Mouse (Mus musculus) heart, embryonic 14.5 days (tissue): ENCODE measurements around the gene Rhobtb3. TPM values are rescaled to one million over a fixed set of nuclear protein-coding genes. Genes with fewer than 3 reads are reported as not detected.
"Not testable (repeated sequence)": the region's sequence is repeated elsewhere in the genome, so short reads cannot be mapped to it uniquely, and the experiment has no call there.

Experiments used
- ATAC-seq: fragments of 200-750 bp; cut with Nextera tagmentation; 2 replicates; pipeline ENCODE4 v1.8.0; 2017; ENCODE audit warnings: low read depth, moderate TSS enrichment; ENCODE audit not compliant: insufficient number of reproducible peaks, insufficient read depth, low FRiP score
- H3K27ac ChIP-seq, 2 experiments: fragments of 200-500 bp in 1 of 2; fragments of 300-500 bp in 1 of 2; sonication (generic) in 1 of 2; replicated peaks in 1 of 2; 2 replicates each; pipeline ENCODE4 v1.5.1; 2012 to 2014; ENCODE audit warnings: low read depth in 2 of 2, low read length in 2 of 2, control low read depth in 1 of 2, mild to moderate bottlenecking in 1 of 2, mixed read lengths in 1 of 2; ENCODE audit not compliant: control insufficient read depth in 1 of 2, insufficient read depth in 1 of 2
- H3K27me3 ChIP-seq: fragments of 300-500 bp; sonication (generic); 2 replicates; pipeline ENCODE4 v1.6.1; 2014; ENCODE audit warnings: mild to moderate bottlenecking, low read length, control low read depth; ENCODE audit not compliant: control insufficient read depth, insufficient read depth
- H3K36me3 ChIP-seq: fragments of 300-500 bp; sonication (generic); 2 replicates; pipeline ENCODE4 v1.6.1; 2014; ENCODE audit warnings: mild to moderate bottlenecking, control low read depth, low read length, mixed read lengths; ENCODE audit not compliant: control insufficient read depth, insufficient read depth
- H3K4me1 ChIP-seq, 2 experiments: fragments of 200-500 bp in 1 of 2; fragments of 300-500 bp in 1 of 2; sonication (generic) in 1 of 2; 2 replicates each; pipeline ENCODE4 v1.6.1; 2012 to 2014; ENCODE audit warnings: low read length in 2 of 2, control low read depth in 1 of 2, mixed read lengths in 1 of 2; ENCODE audit not compliant: control insufficient read depth in 2 of 2, insufficient read depth in 2 of 2
- H3K4me2 ChIP-seq: fragments of 300-500 bp; sonication (generic); 2 replicates; pipeline ENCODE4 v1.6.1; 2014; ENCODE audit warnings: mild to moderate bottlenecking, low read length
- H3K4me3 ChIP-seq, 2 experiments: fragments of 200-500 bp in 1 of 2; fragments of 300-500 bp in 1 of 2; sonication (generic) in 1 of 2; 2 replicates each; pipeline ENCODE4 v1.5.1; 2012 to 2014; ENCODE audit warnings: low read length in 2 of 2, mild to moderate bottlenecking in 2 of 2, control low read depth in 1 of 2, low read depth in 1 of 2, moderate library complexity in 1 of 2; ENCODE audit not compliant: control insufficient read depth in 1 of 2, insufficient read depth in 1 of 2
- H3K9ac ChIP-seq: fragments of 300-500 bp; sonication (generic); 2 replicates; pipeline ENCODE4 v1.6.1; 2014; ENCODE audit warnings: mild to moderate bottlenecking, low read length
- H3K9me3 ChIP-seq: fragments of 300-500 bp; sonication (generic); 2 replicates; pipeline ENCODE4 v1.6.1; 2016; ENCODE audit warnings: low read length, control low read depth; ENCODE audit not compliant: control insufficient read depth
- WGBS: fragments of 180-500 bp; shearing (Covaris S2); extraction: QIAGEN DNeasy Blood & Tissue Kit; methylation state at CpG from one replicate; pipeline ENCODE4 v1.1.7; 2014; 5-methylcytosine and 5-hydroxymethylcytosine counted together
- polyA plus RNA-seq: library from polyadenylated mRNA; unstranded; fragments of >200 nt; fragmentation: Nextera tagmentation; extraction: Ambion mirVana; gene quantifications from 2 replicates; pipeline ENCODE4 v1.2.1, GENCODE M21; 2014

Rhobtb3 gene
- polyA plus RNA-seq, 1 experiment from 2014 or later = 35.0 TPM

DNA sequence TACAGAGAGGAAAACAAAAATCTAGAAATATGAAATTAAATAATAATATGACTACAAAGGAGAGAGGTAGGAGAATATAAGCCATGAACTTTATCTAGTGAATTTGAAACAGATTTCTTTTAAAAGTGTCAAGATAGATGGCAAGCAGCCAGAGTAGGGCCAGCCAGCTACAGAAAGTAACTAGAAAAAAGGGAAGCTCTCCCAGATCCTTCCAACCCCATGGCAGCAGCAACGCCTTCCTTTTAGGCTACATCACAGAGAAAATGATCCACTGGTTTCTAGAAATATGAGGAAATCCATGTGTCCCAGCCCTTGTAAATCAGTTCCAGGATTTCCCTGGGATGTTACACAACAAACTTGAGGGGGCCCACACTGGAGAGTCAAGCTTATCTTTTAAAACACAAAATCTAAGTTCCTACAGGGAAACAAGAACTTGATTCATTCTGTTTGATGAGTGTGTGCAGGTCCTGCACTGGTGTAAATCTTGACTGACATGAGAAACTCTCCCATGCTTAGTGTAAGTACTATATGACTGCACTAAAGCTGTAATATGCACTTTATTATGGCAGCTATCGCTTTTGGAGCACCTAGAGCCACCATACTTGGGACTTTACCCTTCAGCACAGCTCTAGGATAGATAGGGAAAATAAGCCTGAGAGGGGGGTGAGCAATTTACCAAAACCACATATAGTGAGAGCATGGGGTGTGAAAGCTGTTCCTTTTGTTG lies 2.8 kb downstream of the Rhobtb3 start:
- no peak overlapping the region for H3K4me3 ChIP-seq
- H3K9ac ChIP-seq = no peak overlapping the region
- ATAC-seq = no peak
- WGBS = 74% methylated on average over 2 of the region's 2 CpGs
- no peaks in the 10 kb centered on the region for H3K9me3 ChIP-seq
- 0 out of 4 replicates have a peak overlapping the region, but pooled peaks of 1 of the 2 experiments have one; percentile 4 for H3K27ac ChIP-seq
- peaks cover 2 to 18% of the 10 kb centered on the region in 2 experiments; a peak in 3 of 4 replicates for H3K4me1 ChIP-seq
- peak overlapping the region; percentile 50 for H3K4me2 ChIP-seq
- H3K27me3 ChIP-seq = no peaks in the 10 kb centered on the region
- H3K36me3 ChIP-seq = peaks cover 23% of the 10 kb centered on the region

DNA sequence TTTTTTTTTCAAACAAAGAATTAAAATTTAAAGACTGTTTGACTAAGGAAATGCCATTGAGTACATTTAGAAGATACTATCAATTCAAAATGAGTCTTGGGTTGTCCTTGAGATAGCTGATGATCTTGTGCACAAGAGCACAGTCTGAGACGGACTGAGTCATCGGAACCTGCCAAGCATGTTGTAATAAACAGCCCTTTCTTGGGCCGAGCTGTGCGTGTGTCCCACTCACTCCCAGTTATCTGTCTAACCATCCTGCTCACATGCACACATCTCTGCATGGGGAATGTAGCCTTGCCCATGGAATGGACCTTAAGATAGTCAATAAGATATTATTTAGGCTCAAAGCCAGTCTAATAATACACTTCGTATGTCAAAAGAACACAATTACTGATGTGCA lies 4.9 kb downstream of the Rhobtb3 start:
- no peaks in the 10 kb centered on the region for H3K9me3 ChIP-seq
- no peak overlapping the region for H3K4me2 ChIP-seq
- peaks cover 2 to 13% of the 10 kb centered on the region in 2 experiments; a peak in 2 of 4 replicates for H3K4me1 ChIP-seq
- peaks cover 23% of the 10 kb centered on the region for H3K36me3 ChIP-seq
- H3K27ac ChIP-seq = no peak overlapping the region
- H3K27me3 ChIP-seq = no peaks in the 10 kb centered on the region
- 80% methylated on average over 5 of the region's 5 CpGs for WGBS
- no peak for ATAC-seq
- H3K9ac ChIP-seq = no peak overlapping the region
- H3K4me3 ChIP-seq = no peak overlapping the region

DNA sequence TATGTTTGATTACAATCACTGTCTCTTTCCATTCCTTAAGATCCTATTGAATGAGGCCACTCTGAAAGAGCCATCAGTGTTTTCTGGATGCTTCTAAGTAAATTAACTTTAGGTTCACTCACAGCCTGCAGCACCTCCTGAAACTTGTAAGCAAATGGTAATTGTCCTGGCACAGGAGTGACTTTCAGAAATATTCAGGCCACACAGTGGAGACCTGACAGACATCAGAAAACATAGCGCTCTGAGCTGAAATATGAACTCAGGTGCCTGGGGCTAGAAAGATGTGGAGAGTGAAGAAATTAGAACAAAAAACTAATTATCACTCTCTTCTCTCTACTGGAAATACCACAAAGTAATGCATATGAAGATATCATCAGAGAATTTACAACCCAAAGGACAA lies 10.4 kb downstream of the Rhobtb3 start:
- H3K9ac ChIP-seq = no peak overlapping the region
- no peak overlapping the region for H3K27ac ChIP-seq
- no peak overlapping the region for H3K4me3 ChIP-seq
- peaks cover 3 to 6% of the 10 kb centered on the region in 2 experiments; a peak in 3 of 4 replicates for H3K4me1 ChIP-seq
- H3K27me3 ChIP-seq = no peaks in the 10 kb centered on the region
- ATAC-seq = no peak
- no peak overlapping the region for H3K4me2 ChIP-seq
- H3K36me3 ChIP-seq = peaks cover 37% of the 10 kb centered on the region
- WGBS = 92% methylated on average over 1 of the region's 1 CpGs
- no peaks in the 10 kb centered on the region for H3K9me3 ChIP-seq

DNA sequence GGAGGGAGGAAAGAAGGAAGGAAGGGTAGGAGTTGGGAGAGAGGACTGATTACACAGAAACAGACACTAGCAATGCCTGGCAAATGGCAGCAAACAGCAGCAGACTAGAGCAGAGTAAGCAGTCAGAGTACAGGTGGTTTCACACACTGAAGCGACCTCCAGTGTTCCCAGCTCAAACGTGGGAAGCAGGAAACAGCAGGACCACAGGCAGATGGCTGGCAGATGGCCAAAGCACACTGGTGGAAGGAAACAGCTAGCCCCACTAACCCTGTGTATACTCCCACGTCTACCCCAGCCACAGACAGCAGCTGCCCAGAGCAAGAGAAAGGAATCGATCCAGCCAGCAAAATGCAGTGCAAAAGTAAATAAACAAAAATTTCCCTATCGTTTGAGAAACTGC lies 12.7 kb downstream of the Rhobtb3 start:
- WGBS = 25% methylated on average over 5 of the region's 5 CpGs
- H3K27ac ChIP-seq = peak overlapping the region in 1 of 2 experiments; percentile 45; a peak in 2 of 4 replicates
- no peak overlapping the region for H3K4me3 ChIP-seq
- no peaks in the 10 kb centered on the region for H3K9me3 ChIP-seq
- no peaks in the 10 kb centered on the region for H3K27me3 ChIP-seq
- peak; percentile 78; the same call in 1 of the 2 replicates for ATAC-seq
- H3K9ac ChIP-seq = no peak overlapping the region
- peaks cover 29% of the 10 kb centered on the region for H3K36me3 ChIP-seq
- peaks cover 3 to 9% of the 10 kb centered on the region in 2 experiments; a peak in 3 of 4 replicates for H3K4me1 ChIP-seq
- no peak overlapping the region for H3K4me2 ChIP-seq

DNA sequence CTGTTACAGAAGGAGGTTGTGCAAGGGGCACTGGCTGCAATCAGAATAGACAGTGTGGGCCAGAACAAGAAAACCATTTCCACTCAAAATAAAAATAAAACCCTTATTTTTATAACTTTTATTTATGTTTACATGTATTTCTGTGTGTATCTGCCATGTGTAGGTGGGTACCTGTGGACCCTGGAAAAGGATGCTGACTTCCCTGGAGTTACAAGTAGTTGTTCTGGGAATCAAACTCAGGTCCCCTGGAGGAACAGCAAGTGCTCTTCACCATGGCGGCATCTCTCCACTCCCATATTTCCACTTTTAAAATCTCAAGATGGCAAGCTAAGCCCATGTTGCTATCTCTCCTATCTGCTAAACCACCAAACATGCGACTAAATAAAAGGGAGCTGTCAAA lies 13.1 kb downstream of the Rhobtb3 start:
- H3K4me2 ChIP-seq = no peak overlapping the region
- H3K27ac ChIP-seq = peak overlapping the region in 1 of 2 experiments; percentile 45; a peak in 2 of 4 replicates
- no peak for ATAC-seq
- peaks cover 3 to 9% of the 10 kb centered on the region in 2 experiments; a peak in 3 of 4 replicates for H3K4me1 ChIP-seq
- H3K9me3 ChIP-seq = no peaks in the 10 kb centered on the region
- 49% methylated on average over 2 of the region's 2 CpGs for WGBS
- H3K36me3 ChIP-seq = peaks cover 29% of the 10 kb centered on the region
- H3K9ac ChIP-seq = no peak overlapping the region
- no peak overlapping the region for H3K4me3 ChIP-seq
- H3K27me3 ChIP-seq = no peaks in the 10 kb centered on the region

DNA sequence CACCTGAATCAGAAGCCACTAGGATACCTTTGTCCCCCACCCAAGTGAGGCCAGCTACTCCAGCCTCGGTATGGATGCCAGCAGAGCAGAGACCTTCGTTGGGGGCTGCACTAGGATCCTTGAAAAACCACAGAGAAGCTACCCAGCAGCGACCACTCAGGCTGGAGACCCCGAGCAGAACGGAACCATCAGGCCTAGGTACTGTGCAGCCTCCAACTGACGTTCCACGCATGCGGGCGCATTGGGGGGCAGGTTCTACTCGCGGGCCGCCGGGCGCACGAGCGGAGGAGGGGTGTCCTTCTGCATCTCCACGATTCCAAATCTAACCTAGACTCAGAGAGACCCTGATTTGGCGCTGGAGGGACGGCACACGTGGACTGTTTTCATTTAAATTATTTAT lies 13.7 kb downstream of the Rhobtb3 start:
- Histone ChIP-seq H3K4me1 (peaks cover 3 to 9% of the 10 kb centered on the region in 2 experiments; a peak in 3 of 4 replicates), H3K36me3 (peaks cover 29% of the 10 kb centered on the region), H3K9ac (no peak overlapping the region), H3K27me3 (no peaks in the 10 kb centered on the region), H3K4me3 (no peak overlapping the region), H3K4me2 (no peak overlapping the region), H3K9me3 (no peaks in the 10 kb centered on the region), H3K27ac (no peak overlapping the region)
- ATAC-seq = no peak
- 94% methylated on average over 20 of the region's 20 CpGs for WGBS

DNA sequence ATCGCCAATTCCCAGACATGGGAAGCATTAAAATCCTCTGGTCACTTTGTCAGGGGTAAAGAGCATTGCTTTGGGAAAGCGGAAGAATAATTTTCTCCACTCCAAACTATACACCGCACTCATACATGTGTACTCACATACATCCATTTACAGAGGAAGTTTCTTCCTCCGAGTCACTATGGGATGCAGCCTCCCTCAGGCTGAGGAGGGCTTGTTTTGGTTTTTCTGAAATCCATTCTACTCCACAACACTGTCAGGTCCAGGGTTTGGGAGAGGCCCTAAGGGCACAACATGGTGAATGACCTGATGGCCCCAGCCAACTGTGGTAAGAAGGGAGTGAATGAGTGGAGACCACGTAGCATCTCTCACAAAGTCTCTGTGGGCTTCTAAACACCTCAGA lies 14.7 kb downstream of the Rhobtb3 start:
- 91% methylated on average over 5 of the region's 5 CpGs for WGBS
- ATAC-seq, H3K9me3 ChIP-seq, H3K4me1 ChIP-seq, H3K4me2 ChIP-seq, H3K4me3 ChIP-seq, H3K9ac ChIP-seq, H3K27me3 ChIP-seq, H3K27ac ChIP-seq: not testable (repeated sequence)
- H3K36me3 ChIP-seq = peaks cover 29% of the 10 kb centered on the region
